Mouse (Mus musculus) ES-E14 (cell line): ENCODE results near the gene Large2. TPM values are rescaled to one million over a fixed set of nuclear protein-coding genes. Genes with fewer than 3 reads are reported as not detected.

Source experiments
- DNase-seq: peaks from one replicate; pipeline ENCODE4 v3.0.0-alpha.2; 2013; ENCODE audit warnings: low read depth, low spot score
- H3K27ac ChIP-seq: 2 replicates; pipeline ENCODE4 v1.5.1; 2012; ENCODE audit warnings: low read depth, mild to moderate bottlenecking, low read length, moderate library complexity, mixed read lengths; ENCODE audit not compliant: poor library complexity, insufficient read depth, severe bottlenecking
- H3K36me3 ChIP-seq: 2 replicates; pipeline ENCODE4 v1.6.1; 2012; ENCODE audit warnings: mild to moderate bottlenecking, low read length, moderate library complexity, mixed read lengths; ENCODE audit not compliant: control insufficient read depth, poor library complexity, insufficient read depth, severe bottlenecking
- H3K4me1 ChIP-seq, 2 experiments: fragments of 150-350 bp in 1 of 2; sonication (generic) in 1 of 2; 2 replicates each; pipeline ENCODE4 v1.6.1; 2012; ENCODE audit warnings: low read length in 2 of 2, mild to moderate bottlenecking in 1 of 2, mixed read lengths in 1 of 2; ENCODE audit not compliant: control insufficient read depth in 2 of 2, insufficient read depth in 2 of 2, poor library complexity in 1 of 2
- H3K4me3 ChIP-seq, 2 experiments: fragments of 150-350 bp in 1 of 2; sonication (generic) in 1 of 2; 2 replicates each; pipeline ENCODE4 v1.5.1; 2012; ENCODE audit warnings: low read length in 2 of 2, low read depth in 1 of 2, mild to moderate bottlenecking in 1 of 2, mixed read lengths in 1 of 2; ENCODE audit not compliant: insufficient read depth in 1 of 2, poor library complexity in 1 of 2, severe bottlenecking in 1 of 2
- H3K9ac ChIP-seq: 2 replicates; pipeline ENCODE4 v1.6.1; 2012; ENCODE audit warnings: low read depth, mild to moderate bottlenecking, low read length, mixed read lengths; ENCODE audit not compliant: poor library complexity, insufficient read depth, severe bottlenecking
- H3K9me3 ChIP-seq: fragments of 150-350 bp; sonication (generic); 2 replicates; pipeline ENCODE4 v1.6.1; 2012; ENCODE audit warnings: low read depth, mild to moderate bottlenecking, low read length; ENCODE audit not compliant: control insufficient read depth, insufficient read depth
- CHD2 ChIP-seq: IDR thresholded peaks from 2 replicates; pipeline ENCODE4 v1.6.1; 2014; ENCODE audit warnings: mild to moderate bottlenecking, low read depth, low read length, inconsistent platforms
- HCFC1 ChIP-seq: IDR thresholded peaks from 2 replicates; pipeline ENCODE4 v1.6.1; 2012; ENCODE audit warnings: low read length, inconsistent platforms, borderline replicate concordance; ENCODE audit not compliant: insufficient read depth
- MAFK ChIP-seq: IDR thresholded peaks from 2 replicates; pipeline ENCODE4 v1.6.1; 2014; ENCODE audit warnings: mild to moderate bottlenecking, low read depth, low read length, inconsistent platforms; ENCODE audit not compliant: insufficient read depth
- ZC3H11A ChIP-seq: IDR thresholded peaks from 2 replicates; pipeline ENCODE4 v1.6.1; 2012; ENCODE audit warnings: low read depth, mild to moderate bottlenecking, inconsistent platforms, low read length, borderline replicate concordance
- ZNF384 ChIP-seq: IDR thresholded peaks from 2 replicates; pipeline ENCODE4 v1.6.1; 2012; ENCODE audit warnings: low read depth, low read length, inconsistent platforms
- in situ Hi-C, 2 experiments: fragments of 600-800 bp; cut with MboI; formaldehyde crosslinking; loops; one replicate each; pipeline ENCODE4 v1.15.1; 2025; ENCODE audit warnings: low sequenced_read_pairs in 2 of 2, inconsistent platforms in 1 of 2; ENCODE audit not compliant: unreplicated experiment in 2 of 2
- total RNA-seq: library from RNA; depleted of rRNA; stranded (reverse); fragments of 300-350 nt; gene quantifications from 2 replicates; pipeline ENCODE4 v1.2.3, GENCODE M21; 2012

Large2 gene
- total RNA-seq, 1 experiment: 10.3 TPM

DNA sequence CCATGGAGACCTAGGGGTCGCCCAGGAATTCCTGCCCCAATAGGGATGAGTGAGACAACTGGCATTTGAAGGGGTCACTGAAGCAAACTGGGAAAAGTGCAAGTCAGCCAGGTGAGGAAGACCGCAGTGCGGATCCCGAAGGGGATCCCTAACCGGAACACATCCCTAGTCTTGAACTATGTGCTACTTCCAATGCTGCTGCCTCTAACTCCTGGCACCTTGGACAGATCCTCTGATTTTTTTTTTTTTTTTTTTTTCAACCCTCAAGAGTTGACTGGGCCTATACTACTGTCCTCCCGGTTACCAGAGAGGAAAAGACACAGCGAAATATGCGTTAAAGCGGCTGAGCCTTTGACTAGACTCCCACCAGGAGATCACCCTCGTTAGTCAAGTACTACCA is 15.0 kb upstream of the Large2 start:
- TF ChIP-seq MAFK: peak; percentile 69
- no peak for TF ChIP-seq HCFC1
- peak; percentile 100 for TF ChIP-seq ZNF384
- peak overlapping the region; percentile 66; the same call in 1 of the 2 replicates for H3K27ac ChIP-seq
- peaks cover 2 to 14% of the 10 kb centered on the region in 2 experiments; a peak in 1 of 4 replicates for H3K4me1 ChIP-seq
- H3K4me3 ChIP-seq: peak overlapping the region in 1 of 2 experiments; percentile 76; a peak in 1 of 4 replicates
- DNase-seq: no peak
- in situ Hi-C loops: no loop called here
- H3K9me3 ChIP-seq: no peaks in the 10 kb centered on the region
- peaks cover 20% of the 10 kb centered on the region; the same call in 1 of the 2 replicates for H3K36me3 ChIP-seq
- no peak overlapping the region for H3K9ac ChIP-seq

DNA sequence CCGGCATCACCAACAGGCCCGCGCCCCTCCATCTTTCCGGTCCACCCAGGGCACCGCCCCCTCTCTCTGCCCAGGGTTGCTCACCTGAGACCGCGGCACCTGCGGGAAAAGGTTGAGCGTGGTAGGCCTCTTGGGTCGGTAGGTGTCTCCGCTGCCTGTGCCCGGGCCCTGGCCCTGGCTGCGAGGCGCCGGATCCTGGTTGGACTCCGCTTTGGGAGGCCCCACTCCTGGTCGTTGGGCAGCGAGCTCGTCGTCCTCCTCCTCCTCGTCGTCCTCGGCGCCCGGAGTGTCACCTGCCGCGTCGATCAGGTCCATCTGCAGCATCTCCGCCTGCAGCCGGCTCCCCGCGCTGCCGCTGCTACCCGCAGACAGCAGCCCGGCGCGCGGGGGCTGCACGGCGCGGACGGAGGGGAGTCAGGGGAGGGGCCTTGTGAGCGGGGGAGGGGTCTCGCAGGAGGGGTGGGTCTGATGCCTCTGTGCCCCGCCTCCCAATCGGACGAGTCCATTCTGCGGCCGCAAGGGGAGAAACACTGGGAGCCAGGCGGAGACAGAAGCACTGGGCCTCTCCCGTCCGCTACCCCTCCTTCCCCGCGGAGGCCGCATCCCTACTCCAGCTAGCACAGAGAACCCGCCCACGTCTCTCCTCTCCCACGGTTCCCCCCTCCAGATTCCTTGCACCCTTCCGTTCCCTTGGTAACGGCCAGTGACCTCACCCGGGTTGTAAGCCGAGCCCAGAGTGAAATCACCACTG is 14.4 kb upstream of the Large2 start:
- Histone ChIP-seq H3K9me3 (no peaks in the 10 kb centered on the region), H3K4me1 (peaks cover 2 to 14% of the 10 kb centered on the region in 2 experiments; a peak in 1 of 4 replicates), H3K9ac (peak overlapping the region; percentile 63), H3K4me3 (peak overlapping the region; percentile 10 to 76), H3K36me3 (peaks cover 20% of the 10 kb centered on the region; the same call in 1 of the 2 replicates), H3K27ac (peak overlapping the region; percentile 66; the same call in 1 of the 2 replicates)
- DNase-seq: peak; percentile 95
- in situ Hi-C loops: no loop called here
- TF ChIP-seq HCFC1: 0 out of 2 replicates have a peak, but pooled peaks have one; percentile 48
- no peak for TF ChIP-seq CHD2
- no peak for TF ChIP-seq ZC3H11A

DNA sequence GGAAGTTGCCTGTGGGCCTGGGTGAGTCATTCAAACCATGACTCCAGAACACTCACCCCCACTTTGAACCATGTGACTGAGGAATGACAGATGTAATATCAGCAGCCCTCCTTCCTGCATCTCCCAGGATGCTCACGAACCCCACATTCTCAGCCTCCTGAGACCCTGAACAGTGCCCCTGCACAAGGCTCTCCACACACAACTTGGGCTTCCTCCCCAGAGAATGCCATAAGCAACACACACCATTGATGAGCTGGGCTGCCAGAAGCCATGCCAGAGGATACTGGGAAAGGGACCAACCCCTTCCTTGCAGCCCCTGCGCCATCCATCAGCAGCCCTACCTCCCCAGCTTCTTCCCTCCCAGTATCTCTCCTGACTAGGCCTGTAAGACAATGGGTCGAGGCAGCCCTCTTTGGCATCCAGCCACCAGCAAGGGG is 13.4 kb upstream of the Large2 start:
- H3K27ac ChIP-seq: no peak overlapping the region
- TF ChIP-seq ZNF384 (no peak), ZC3H11A (no peak), HCFC1 (no peak), CHD2 (no peak), MAFK (no peak)
- H3K9me3 ChIP-seq: no peaks in the 10 kb centered on the region
- in situ Hi-C loops: no loop called here
- peaks cover 2 to 14% of the 10 kb centered on the region in 2 experiments; a peak in 1 of 4 replicates for H3K4me1 ChIP-seq
- H3K9ac ChIP-seq: no peak overlapping the region
- DNase-seq: no peak
- no peak overlapping the region for H3K4me3 ChIP-seq
- H3K36me3 ChIP-seq: peaks cover 22% of the 10 kb centered on the region; the same call in 1 of the 2 replicates

DNA sequence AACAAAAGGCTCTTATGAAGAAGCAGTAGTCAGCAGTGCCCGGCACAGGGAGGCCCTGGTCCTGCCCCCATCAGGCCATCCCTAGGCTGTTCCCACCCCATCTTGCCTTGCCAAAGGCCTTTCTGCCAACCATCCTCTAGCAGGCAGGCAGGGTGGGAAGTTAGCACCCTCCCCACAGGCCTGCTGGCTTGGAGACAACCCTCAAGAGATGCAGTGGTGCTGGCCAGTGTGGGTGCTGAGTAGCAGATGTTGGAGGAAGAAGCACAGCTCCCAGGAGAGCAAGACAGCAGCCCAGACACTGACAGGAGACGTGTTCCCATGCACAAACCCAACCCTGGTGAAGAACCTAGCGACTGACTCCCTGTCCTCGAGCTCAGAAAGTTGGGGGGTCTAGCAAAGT is 13.0 kb upstream of the Large2 start:
- no peak overlapping the region for H3K4me3 ChIP-seq
- H3K36me3 ChIP-seq: peaks cover 22% of the 10 kb centered on the region; the same call in 1 of the 2 replicates
- no peak overlapping the region for H3K27ac ChIP-seq
- H3K9me3 ChIP-seq: no peaks in the 10 kb centered on the region
- no peak overlapping the region for H3K9ac ChIP-seq
- peaks cover 2 to 11% of the 10 kb centered on the region in 2 experiments; a peak in 1 of 4 replicates for H3K4me1 ChIP-seq
- DNase-seq: no peak
- in situ Hi-C loops: no loop called here
- TF ChIP-seq CHD2 (no peak), HCFC1 (no peak), ZNF384 (no peak), ZC3H11A (no peak), MAFK (no peak)
